Mouse (Mus musculus): ENCODE measurements at regions not wholly inside any gene's neighbourhood (a gene's known extent, or its start where the extent isn't known, plus 50 kb on each side); places are given as distances from the start of the nearest gene placed in this dataset.
A peak's percentile ranks its signal among the peaks of the same experiment; 100 is the strongest.

DNA sequence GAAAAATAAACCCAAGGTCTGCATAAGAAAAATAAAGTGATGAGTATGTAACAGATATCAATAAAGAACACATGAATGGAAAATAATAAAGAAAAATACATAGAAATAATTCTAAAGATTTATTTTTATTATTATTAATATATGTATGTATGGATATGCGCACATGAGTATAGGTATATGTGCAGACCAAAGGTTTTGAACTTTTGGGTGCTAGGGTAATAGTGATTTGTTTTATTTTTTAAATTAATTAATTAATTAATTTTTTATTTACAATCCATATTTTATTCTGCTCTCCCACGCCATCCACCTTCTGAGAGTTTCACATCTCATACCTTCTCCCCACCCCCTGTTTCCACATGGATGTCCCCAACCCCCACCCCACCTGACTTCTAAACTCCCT lies 105.8 kb upstream of the Gm5152 start:
- H3K27me3 ChIP-seq (ENCODE audit: control insufficient read depth, insufficient read depth, low read length): no peaks in the 10 kb centered on the region
- no peak for DNase-seq (ENCODE audit: low spot score)
- no peaks in the 10 kb centered on the region for H3K36me3 ChIP-seq (ENCODE audit: control insufficient read depth, insufficient read depth, low read length)
- H3K9me3 ChIP-seq (ENCODE audit: control insufficient read depth, low read length): no peaks in the 10 kb centered on the region
- ATAC-seq (ENCODE audit: insufficient number of reproducible peaks, low FRiP score, low TSS enrichment, low read depth): peak; percentile 47; the same call in 1 of the 2 replicates
- no peak overlapping the region for H3K27ac ChIP-seq (replicated peaks; ENCODE audit: low read depth, low read length)
- 91% methylated on average over 2 of the region's 2 CpGs for WGBS
- no peak overlapping the region for H3K9ac ChIP-seq (ENCODE audit: low read length)
- H3K4me2 ChIP-seq (ENCODE audit: low read depth, severe bottlenecking): no peak overlapping the region
- H3K4me1 ChIP-seq (ENCODE audit: control insufficient read depth, insufficient read depth, low read length): no peaks in the 10 kb centered on the region
- H3K4me3 ChIP-seq (ENCODE audit: low read depth, low read length): no peak overlapping the region

GRCm38 (mm10) chr5:10320611-10321010 lies 74.3 kb upstream of the Gm5152 start:
- Histone ChIP-seq H3K27me3 (ENCODE audit: control insufficient read depth, insufficient read depth, low read length) (no peaks in the 10 kb centered on the region), H3K4me2 (ENCODE audit: low read depth, severe bottlenecking) (no peak overlapping the region), H3K9ac (ENCODE audit: low read length) (no peak overlapping the region), H3K9me3 (ENCODE audit: control insufficient read depth, low read length) (no peaks in the 10 kb centered on the region), H3K4me1 (ENCODE audit: control insufficient read depth, insufficient read depth, low read length) (no peaks in the 10 kb centered on the region), H3K27ac (replicated peaks; ENCODE audit: low read depth, low read length) (no peak overlapping the region), H3K36me3 (ENCODE audit: control insufficient read depth, insufficient read depth, low read length) (no peaks in the 10 kb centered on the region), H3K4me3 (ENCODE audit: low read depth, low read length) (no peak overlapping the region)
- ATAC-seq (ENCODE audit: insufficient number of reproducible peaks, low FRiP score, low TSS enrichment, low read depth) (no peak), DNase-seq (ENCODE audit: low spot score) (no peak)
- WGBS: 85% methylated on average over 2 of the region's 2 CpGs

Data from limb, embryonic 11.5 days (tissue).